In the genomic region with DNA sequence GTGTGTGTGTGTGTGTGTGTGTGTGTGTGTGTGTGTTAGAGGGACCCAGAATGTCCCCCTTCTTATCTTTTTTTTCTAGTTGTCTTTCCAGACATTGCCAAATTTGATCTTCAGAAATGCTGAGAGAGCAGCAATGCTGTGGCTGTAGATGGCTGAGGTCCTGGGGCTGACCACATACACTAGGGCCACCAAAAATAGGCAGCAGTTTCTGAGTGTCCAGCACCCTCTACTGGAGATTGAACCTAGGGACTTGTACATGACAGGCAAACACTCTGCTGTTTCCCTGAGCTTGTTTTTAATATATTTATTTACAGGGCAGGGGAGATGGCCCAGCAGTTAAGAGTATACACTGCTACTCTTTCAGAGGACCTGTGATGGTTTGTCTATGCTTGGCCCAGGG, we compare ENCODE assay signal across 11 mouse cellular contexts. TPM values are rescaled to one million over a fixed set of nuclear protein-coding genes. Genes with fewer than 3 reads are reported as not detected.
DNase-seq lines count a peak whose midpoint lies in the region; TF ChIP-seq lines count a peak whose summit lies in the region.
"Had no signal": no experiment of that assay in that cellular context is flagged by ENCODE, and none has a peak within 500 bp of the region (broad histone marks: within the 10 kb centered on the region; RNA-seq: fewer than 3 reads in every experiment).

No protein-coding gene starts in this region.

- no peaks in the 10 kb centered on the region for H3K27me3 ChIP-seq in C2C12 (ENCODE audit: control insufficient read depth, insufficient read depth, insufficient read length)
- H3K27me3 ChIP-seq in thymus, adult 2 months (ENCODE audit: control insufficient read depth, insufficient read depth, low read length): no peaks in the 10 kb centered on the region

- H3K79me3 ChIP-seq in C2C12 (ENCODE audit: low read depth): no peaks in the 10 kb centered on the region

- TF ChIP-seq POLR2A in cortical plate, adult 2 months (IDR thresholded peaks at IDR 0.05; ENCODE audit: extremely low read depth, insufficient read depth, low read length): no peak
- no peak for TF ChIP-seq POLR2A in thymus, adult 2 months (IDR thresholded peaks at IDR 0.05; ENCODE audit: control insufficient read depth, extremely low read depth, insufficient read depth, low read length, poor library complexity)

- H3K36me3 ChIP-seq in C2C12 (ENCODE audit: control insufficient read depth, insufficient read depth): no peaks in the 10 kb centered on the region
- no peaks in the 10 kb centered on the region for H3K36me3 ChIP-seq in thymus, adult 2 months (ENCODE audit: control insufficient read depth, insufficient read depth, low read length)
- H3K36me3 ChIP-seq: embryonic facial prominence, embryonic 12.5 days had no signal

- no peaks in the 10 kb centered on the region for H3K79me2 ChIP-seq in C2C12 (ENCODE audit: control insufficient read depth, insufficient read depth)

- TF ChIP-seq CTCF in left cerebral cortex, adult 2 months (IDR thresholded peaks at IDR 0.05): peak; percentile 26
- peak; percentile 11 for TF ChIP-seq CTCF in C2C12 (IDR thresholded peaks at IDR 0.05; ENCODE audit: control insufficient read depth, insufficient read depth, insufficient read length)
- peak; percentile 31; the same call in 1 of the 2 replicates for TF ChIP-seq CTCF in cortical plate, adult 2 months (IDR thresholded peaks at IDR 0.05; ENCODE audit: extremely low read depth, insufficient read depth, low read length)
- TF ChIP-seq CTCF in thymus, adult 2 months (IDR thresholded peaks at IDR 0.05; ENCODE audit: borderline replicate concordance, control insufficient read depth, extremely low read depth, insufficient read depth, low read length, poor library complexity): no peak

- DNase-seq in heart, adult 18-20 months: peak; percentile 36 to 45
- no peak for DNase-seq in heart, postnatal 36 days
- no peak for DNase-seq in left cerebral cortex, adult 2 months (ENCODE audit: extremely low spot score in 1 of 2, low spot score in 2 of 2)
- no peak for DNase-seq in left cerebral cortex, adult 11 months (ENCODE audit: low spot score)
- DNase-seq in layer of hippocampus, adult 9-11 months: no peak
- no peak for DNase-seq in thymus, adult 2 months

- intact Hi-C loops in heart, postnatal 36 days (cut with DNase I): loop anchor here (5.0 kb wide), 1 partner anchor 88 kb away; no protein-coding TSS in a partner anchor
- intact Hi-C loops in left cerebral cortex, adult 2 months (cut with DNase I): loop anchor here (5.0 kb wide), 1 partner anchor 33 kb away; no protein-coding TSS in a partner anchor

- H3K4me1 ChIP-seq in cortical plate, adult 2 months (ENCODE audit: control insufficient read depth, insufficient read depth, low read length): no peaks in the 10 kb centered on the region
- H3K4me1 ChIP-seq in thymus, adult 2 months (replicated peaks; ENCODE audit: control insufficient read depth, insufficient read depth, low read length): peaks cover 14% of the 10 kb centered on the region

- no peak overlapping the region for H3ac ChIP-seq in C2C12 (ENCODE audit: control insufficient read depth, insufficient read length, low read depth)

- no peak overlapping the region for H3K4me3 ChIP-seq in left cerebral cortex, adult 2 months
- H3K4me3 ChIP-seq in C2C12 (ENCODE audit: insufficient read depth, poor library complexity, severe bottlenecking): no peak overlapping the region
- no peak overlapping the region for H3K4me3 ChIP-seq in cortical plate, adult 2 months (ENCODE audit: insufficient read depth, low read length)
- H3K4me3 ChIP-seq in thymus, adult 2 months (ENCODE audit: control insufficient read depth, insufficient read depth, low read length): no peak overlapping the region
- H3K4me3 ChIP-seq: embryonic facial prominence, embryonic 12.5 days; myocyte had no signal

- no peak overlapping the region for H3K27ac ChIP-seq in left cerebral cortex, adult 2 months
- no peak overlapping the region for H3K27ac ChIP-seq in cortical plate, adult 2 months (ENCODE audit: insufficient read depth, low read length)
- H3K27ac ChIP-seq in thymus, adult 2 months (ENCODE audit: control insufficient read depth, insufficient read depth, low read length): no peak overlapping the region
- H3K27ac ChIP-seq: macrophage had no signal

TF ChIP-seq in C2C12, 6 proteins besides CTCF, POLR2A, EP300 and RAD21:
- TF ChIP-seq MAX (IDR thresholded peaks at IDR 0.05): no peak

RNA-seq across cellular contexts. Expression of a gene that starts 12.0 kb away (rescaled TPM):
- 10 to 100 TPM; 74.9 to 89.9 TPM for total RNA-seq in heart, adult 18-20 months (2021)
- total RNA-seq in heart, postnatal 36 days (2021): 10 to 100 TPM; 54.9 to 60.9 TPM
- 100 to 1,000 TPM; 113 to 114 TPM for total RNA-seq in left cerebral cortex, adult 2 months (2021)
- polyA plus RNA-seq in C2C12 (2012; fragmentation: generic; extraction: Trizol): 235 TPM
- 107 and 110 TPM in 2 replicates for polyA plus RNA-seq in cortical plate, adult 2 months (2012; rRNA removed)
- 544 TPM in 2 replicates for polyA plus RNA-seq in thymus, adult 2 months (2012; rRNA removed)

RNA-seq across cellular contexts. Expression of a gene that starts 12.6 kb away (rescaled TPM):
- total RNA-seq in heart, adult 18-20 months (2021): 10 to 100 TPM; 22.0 to 28.8 TPM
- 10 to 100 TPM; 30.2 to 36.2 TPM for total RNA-seq in heart, postnatal 36 days (2021)
- 10 to 100 TPM; 53.5 to 58.6 TPM for total RNA-seq in left cerebral cortex, adult 2 months (2021)
- 19.2 TPM for polyA plus RNA-seq in C2C12 (2012; fragmentation: generic; extraction: Trizol)
- polyA plus RNA-seq in cortical plate, adult 2 months (2012; rRNA removed): 62.0 and 69.6 TPM in 2 replicates
- 196 TPM in 2 replicates for polyA plus RNA-seq in thymus, adult 2 months (2012; rRNA removed)

Comparison
In these comparisons a context has a peak if more than half of its experiments do, and no peak if none do; other contexts are left out.
1. DNase-seq: peak in heart, adult 18-20 months (2 of 2); none in heart, postnatal 36 days (0 of 2), left cerebral cortex, adult 2 months (0 of 2), left cerebral cortex, adult 11 months (single experiment), layer of hippocampus, adult 9-11 months (single experiment) and thymus, adult 2 months (single experiment).